Mouse (Mus musculus) embryonic facial prominence, embryonic 14.5 days (tissue): ENCODE results near the gene Gm960. TPM values are rescaled to one million over a fixed set of nuclear protein-coding genes. Genes with fewer than 3 reads are reported as not detected.

Source experiments
- ATAC-seq: fragments of 200-750 bp; cut with Nextera tagmentation; 2 replicates; pipeline ENCODE4 v1.8.0; 2017; ENCODE audit warnings: low read depth, moderate number of reproducible peaks, moderate TSS enrichment
- DNase-seq: peaks from one replicate; pipeline ENCODE4 v3.0.0-alpha.2; 2015; ENCODE audit warnings: low spot score
- H3K27ac ChIP-seq: fragments of 300-500 bp; sonication (generic); replicated peaks from 2 replicates; pipeline ENCODE4 v1.5.1; 2014; ENCODE audit warnings: low read depth, mild to moderate bottlenecking, low read length, moderate library complexity
- H3K27me3 ChIP-seq: fragments of 300-500 bp; sonication (generic); replicated peaks from 2 replicates; pipeline ENCODE4 v1.6.1; 2014; ENCODE audit warnings: low read length; ENCODE audit not compliant: control insufficient read depth, insufficient read depth
- H3K36me3 ChIP-seq: fragments of 300-500 bp; sonication (generic); 2 replicates; pipeline ENCODE4 v1.6.1; 2014; ENCODE audit warnings: low read length, mixed read lengths; ENCODE audit not compliant: control insufficient read depth, insufficient read depth
- H3K4me1 ChIP-seq: fragments of 300-500 bp; sonication (generic); 2 replicates; pipeline ENCODE4 v1.6.1; 2014; ENCODE audit warnings: antibody characterized with exemption, low read length; ENCODE audit not compliant: control insufficient read depth, insufficient read depth
- H3K4me2 ChIP-seq: fragments of 300-500 bp; sonication (generic); 2 replicates; pipeline ENCODE4 v1.6.1; 2014; ENCODE audit warnings: low read depth, mild to moderate bottlenecking, low read length, moderate library complexity, mixed read lengths
- H3K4me3 ChIP-seq: fragments of 300-500 bp; sonication (generic); 2 replicates; pipeline ENCODE4 v1.5.1; 2014; ENCODE audit warnings: low read depth, mild to moderate bottlenecking, low read length
- H3K9ac ChIP-seq: fragments of 300-500 bp; sonication (generic); 2 replicates; pipeline ENCODE4 v1.6.1; 2014; ENCODE audit warnings: low read depth, mild to moderate bottlenecking, low read length, moderate library complexity, mixed read lengths
- H3K9me3 ChIP-seq: fragments of 300-500 bp; sonication (generic); 2 replicates; pipeline ENCODE4 v1.6.1; 2016; ENCODE audit warnings: low read length; ENCODE audit not compliant: control insufficient read depth
- WGBS: fragments of 180-500 bp; shearing (Covaris S2); extraction: QIAGEN DNeasy Blood & Tissue Kit; methylation state at CpG from one replicate; pipeline ENCODE4 v1.1.7; 2014; 5-methylcytosine and 5-hydroxymethylcytosine counted together
- polyA plus RNA-seq: library from polyadenylated mRNA; unstranded; fragments of >200 nt; fragmentation: Nextera tagmentation; extraction: Ambion mirVana; gene quantifications from 2 replicates; pipeline ENCODE4 v1.2.1, GENCODE M21; 2014

The Gm960 gene
- 3.9 and 4.6 TPM in 2 replicates for polyA plus RNA-seq

DNA sequence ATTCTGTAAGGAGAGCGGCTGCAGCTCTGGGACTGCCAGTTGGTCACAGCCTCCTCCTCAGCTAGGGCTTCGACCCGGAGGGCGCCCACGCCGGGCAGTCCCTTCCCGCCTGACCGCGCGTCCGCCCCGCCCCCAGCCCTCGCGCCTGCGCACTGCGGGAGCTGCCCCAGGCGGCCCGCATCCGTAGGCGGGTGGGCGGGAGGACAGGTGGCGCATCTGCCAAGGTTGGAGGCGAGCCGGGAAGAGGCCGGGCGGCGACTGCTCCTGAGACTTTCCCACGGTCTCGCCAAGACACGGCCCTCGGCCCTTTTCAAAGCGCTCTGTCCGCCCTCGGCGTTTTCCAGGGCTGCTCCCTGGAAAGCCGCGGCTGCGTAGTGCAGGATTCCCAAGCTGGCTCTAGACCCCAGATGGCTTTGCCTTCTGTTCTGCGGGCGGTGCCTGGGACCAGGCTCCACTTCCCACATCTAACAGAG lies at the start of gene Gm960:
Gene Gm960, minus strand, starts transcription at position 464 of the 473 bp plus-strand sequence.
- Histone ChIP-seq H3K36me3 (no peaks in the 10 kb centered on the region), H3K4me2 (peak within 1 kb of the TSS; percentile 68), H3K4me1 (0 out of 2 replicates have a peak, but pooled peaks cover 3% of the 10 kb centered on the region), H3K9ac (peak within 1 kb of the TSS; percentile 50), H3K9me3 (no peaks in the 10 kb centered on the region), H3K27ac (no peak within 1 kb of the TSS), H3K4me3 (peak within 1 kb of the TSS; percentile 46), H3K27me3 (peaks cover 36% of the 10 kb centered on the region)
- DNase-seq (peak; percentile 53), ATAC-seq (peak; percentile 82)
- 1% methylated on average over 40 of the region's 40 CpGs for WGBS

DNA sequence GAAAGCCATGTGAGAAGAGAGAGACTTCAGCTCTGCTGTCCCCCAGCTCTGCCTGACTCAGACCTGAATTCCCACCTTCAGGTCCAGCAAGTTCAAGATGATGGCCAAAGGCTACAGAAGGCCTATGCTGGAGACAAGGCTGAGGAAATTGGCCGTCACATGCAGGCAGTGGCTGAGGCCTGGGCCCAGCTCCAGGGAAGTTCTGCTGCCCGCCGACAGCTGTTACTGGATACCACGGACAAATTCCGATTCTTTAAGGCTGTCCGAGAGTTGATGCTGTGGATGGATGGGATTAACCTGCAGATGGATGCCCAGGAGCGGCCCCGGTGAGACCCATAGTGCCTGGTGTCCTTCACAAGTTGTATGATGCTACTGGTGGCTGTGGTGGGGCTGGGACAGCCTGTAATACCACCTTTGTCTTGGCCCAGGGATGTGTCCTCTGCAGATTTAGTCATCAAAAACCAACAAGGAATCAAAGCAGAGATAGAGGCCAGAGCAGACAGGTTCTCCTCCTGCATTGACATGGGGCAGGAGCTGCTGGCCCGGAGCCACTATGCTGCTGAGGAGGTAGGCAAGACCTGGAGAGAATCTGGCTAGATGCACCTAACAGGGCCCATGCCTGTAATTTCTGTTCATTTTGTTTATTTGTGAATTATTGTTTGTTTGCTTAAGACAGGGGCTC lies 49.3 kb upstream of the Gm960 start:
- 81% methylated on average over 9 of the region's 9 CpGs for WGBS
- no peaks in the 10 kb centered on the region for H3K27me3 ChIP-seq
- H3K4me3 ChIP-seq, result no peak overlapping the region
- H3K36me3 ChIP-seq, result no peaks in the 10 kb centered on the region; the same call in 1 of the 2 replicates
- DNase-seq, result no peak
- H3K4me2 ChIP-seq, result no peak overlapping the region
- ATAC-seq, result no peak
- H3K9ac ChIP-seq, result no peak overlapping the region; the same call in 1 of the 2 replicates
- no peak overlapping the region for H3K27ac ChIP-seq
- H3K4me1 ChIP-seq, result no peaks in the 10 kb centered on the region
- no peaks in the 10 kb centered on the region for H3K9me3 ChIP-seq

DNA sequence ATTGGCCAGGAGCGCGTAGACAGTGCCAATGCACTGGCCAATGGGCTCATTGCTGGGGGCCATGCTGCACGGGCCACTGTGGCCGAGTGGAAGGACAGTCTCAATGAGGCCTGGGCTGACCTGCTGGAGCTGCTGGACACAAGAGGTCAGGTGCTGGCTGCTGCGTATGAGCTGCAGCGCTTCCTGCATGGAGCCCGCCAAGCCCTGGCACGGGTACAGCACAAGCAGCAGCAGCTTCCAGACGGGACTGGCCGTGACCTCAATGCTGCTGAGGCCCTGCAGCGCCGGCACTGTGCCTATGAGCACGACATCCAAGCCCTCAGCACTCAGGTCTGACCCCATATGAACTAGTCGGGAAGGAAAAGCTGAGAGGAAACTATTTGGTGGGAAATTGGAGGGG lies 48.1 kb upstream of the Gm960 start:
- WGBS, result 85% methylated on average over 14 of the region's 14 CpGs

DNA sequence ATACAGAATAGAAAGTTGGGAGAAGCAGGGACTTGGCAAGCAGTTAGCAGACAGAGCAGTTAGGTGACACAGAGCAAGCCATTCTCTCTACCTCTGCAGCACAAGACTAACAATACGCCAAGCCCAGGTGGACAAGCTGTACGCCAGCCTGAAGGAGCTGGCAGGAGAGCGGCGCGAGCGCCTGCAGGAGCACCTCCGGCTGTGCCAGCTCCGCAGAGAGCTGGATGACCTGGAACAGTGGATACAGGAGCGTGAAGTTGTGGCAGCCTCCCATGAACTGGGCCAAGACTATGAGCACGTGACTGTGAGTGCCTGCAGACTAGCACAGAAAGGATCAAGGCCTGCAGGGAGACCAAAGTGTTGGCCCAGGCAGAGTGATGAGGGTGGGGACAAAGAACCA lies 47.2 kb upstream of the Gm960 start:
- ATAC-seq, result no peak
- H3K9me3 ChIP-seq, result no peaks in the 10 kb centered on the region
- no peaks in the 10 kb centered on the region; the same call in 1 of the 2 replicates for H3K36me3 ChIP-seq
- no peak overlapping the region for H3K4me2 ChIP-seq
- DNase-seq, result no peak
- H3K9ac ChIP-seq, result no peak overlapping the region
- H3K27me3 ChIP-seq, result no peaks in the 10 kb centered on the region
- H3K4me1 ChIP-seq, result no peaks in the 10 kb centered on the region
- H3K4me3 ChIP-seq, result no peak overlapping the region
- 92% methylated on average over 10 of the region's 10 CpGs for WGBS
- no peak overlapping the region for H3K27ac ChIP-seq

More for the DNA sequence above, 48.1 kb upstream of the Gm960 start:
- DNase-seq, result no peak
- ATAC-seq, result no peak
- Histone ChIP-seq H3K27ac (no peak overlapping the region), H3K36me3 (no peaks in the 10 kb centered on the region; the same call in 1 of the 2 replicates), H3K4me1 (no peaks in the 10 kb centered on the region), H3K4me2 (no peak overlapping the region), H3K27me3 (no peaks in the 10 kb centered on the region), H3K9ac (0 out of 2 replicates have a peak overlapping the region, but pooled peaks have one; percentile 6), H3K4me3 (no peak overlapping the region), H3K9me3 (no peaks in the 10 kb centered on the region)

DNA sequence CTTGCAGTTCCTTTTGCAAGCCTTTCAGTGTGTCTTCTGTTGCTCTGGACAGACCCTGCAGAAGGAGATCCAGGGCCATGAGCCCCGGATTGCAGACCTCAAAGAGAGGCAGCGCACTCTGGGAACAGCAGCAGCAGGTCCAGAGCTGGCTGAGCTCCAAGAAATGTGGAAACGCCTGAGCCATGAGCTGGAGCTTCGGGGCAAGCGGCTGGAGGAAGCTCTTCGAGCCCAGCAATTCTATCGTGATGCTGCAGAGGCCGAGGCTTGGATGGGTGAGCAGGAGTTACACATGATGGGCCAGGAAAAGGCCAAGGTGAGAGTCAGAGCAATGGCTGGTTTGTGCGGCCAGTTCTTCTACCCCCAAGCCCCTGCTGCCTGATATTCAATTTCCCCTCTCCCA lies 46.6 kb upstream of the Gm960 start:
- DNase-seq (peak; percentile 52), ATAC-seq (no peak)
- Histone ChIP-seq H3K9me3 (no peaks in the 10 kb centered on the region), H3K27me3 (no peaks in the 10 kb centered on the region), H3K4me1 (no peaks in the 10 kb centered on the region), H3K27ac (no peak overlapping the region), H3K9ac (no peak overlapping the region), H3K36me3 (no peaks in the 10 kb centered on the region; the same call in 1 of the 2 replicates), H3K4me3 (no peak overlapping the region), H3K4me2 (no peak overlapping the region)
- WGBS, result 56% methylated on average over 9 of the region's 9 CpGs

DNA sequence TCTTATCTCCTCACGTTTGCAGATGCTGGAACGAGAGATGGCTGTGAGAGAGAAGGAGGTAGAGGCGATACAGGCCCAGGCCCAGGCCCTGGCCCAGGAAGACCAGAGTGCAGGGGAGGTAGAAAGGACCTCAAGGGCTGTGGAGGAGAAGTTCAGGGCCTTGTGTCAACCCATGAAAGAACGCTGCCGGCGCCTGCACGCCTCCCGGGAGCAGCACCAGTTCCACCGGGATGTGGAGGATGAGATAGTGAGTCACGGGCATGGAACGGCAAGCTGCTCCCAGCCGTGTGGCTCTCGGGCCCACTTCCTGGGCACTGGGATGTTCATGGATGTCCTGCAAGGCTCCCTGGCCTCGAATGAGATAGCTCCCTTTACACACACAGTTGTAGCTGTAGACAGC lies 45.6 kb upstream of the Gm960 start:
- Histone ChIP-seq H3K36me3 (0 out of 2 replicates have a peak, but pooled peaks cover 2% of the 10 kb centered on the region), H3K9ac (no peak overlapping the region), H3K9me3 (no peaks in the 10 kb centered on the region), H3K27ac (no peak overlapping the region), H3K4me3 (no peak overlapping the region), H3K4me2 (no peak overlapping the region), H3K27me3 (no peaks in the 10 kb centered on the region), H3K4me1 (no peaks in the 10 kb centered on the region)
- ATAC-seq (no peak), DNase-seq (no peak)
- WGBS, result 81% methylated on average over 14 of the region's 14 CpGs

GRCm38 (mm10) chr19:4743524-4743923 lies 45.1 kb upstream of the Gm960 start:
- H3K4me3 ChIP-seq, result no peak overlapping the region
- 41% methylated on average over 5 of the region's 5 CpGs for WGBS
- H3K27ac ChIP-seq, result no peak overlapping the region
- H3K4me1 ChIP-seq, result no peaks in the 10 kb centered on the region
- no peaks in the 10 kb centered on the region for H3K9me3 ChIP-seq
- no peak overlapping the region for H3K4me2 ChIP-seq
- DNase-seq (peak; percentile 54), ATAC-seq (no peak)
- H3K36me3 ChIP-seq, result 0 out of 2 replicates have a peak, but pooled peaks cover 5% of the 10 kb centered on the region
- no peak overlapping the region for H3K9ac ChIP-seq
- H3K27me3 ChIP-seq, result no peaks in the 10 kb centered on the region

GRCm38 (mm10) chr19:4742229-4742628 lies 43.8 kb upstream of the Gm960 start:
- no peak overlapping the region for H3K4me3 ChIP-seq
- H3K36me3 ChIP-seq, result peaks cover 10% of the 10 kb centered on the region; the same call in 1 of the 2 replicates
- H3K9me3 ChIP-seq, result no peaks in the 10 kb centered on the region
- ATAC-seq, result no peak
- WGBS, result 96% methylated on average over 6 of the region's 6 CpGs
- no peak overlapping the region for H3K27ac ChIP-seq
- H3K4me1 ChIP-seq, result no peaks in the 10 kb centered on the region
- no peaks in the 10 kb centered on the region for H3K27me3 ChIP-seq
- H3K4me2 ChIP-seq, result no peak overlapping the region
- no peak overlapping the region for H3K9ac ChIP-seq
- DNase-seq, result no peak

GRCm38 (mm10) chr19:4741482-4741881 lies 43.0 kb upstream of the Gm960 start:
- no peak overlapping the region for H3K9ac ChIP-seq
- peaks cover 10% of the 10 kb centered on the region; the same call in 1 of the 2 replicates for H3K36me3 ChIP-seq
- no peaks in the 10 kb centered on the region for H3K9me3 ChIP-seq
- H3K27me3 ChIP-seq, result no peaks in the 10 kb centered on the region
- H3K4me2 ChIP-seq, result no peak overlapping the region
- H3K4me3 ChIP-seq, result no peak overlapping the region
- no peak overlapping the region for H3K27ac ChIP-seq
- DNase-seq (no peak), ATAC-seq (no peak)
- WGBS, result 81% methylated on average over 10 of the region's 10 CpGs
- no peaks in the 10 kb centered on the region for H3K4me1 ChIP-seq
